Mouse (Mus musculus) intestine, embryonic 16.5 days (tissue): ENCODE results near the gene Olfr800. TPM values are rescaled to one million over a fixed set of nuclear protein-coding genes. Genes with fewer than 3 reads are reported as not detected.

Experiments
- ATAC-seq: fragments of 200-750 bp; cut with Nextera tagmentation; 2 replicates; pipeline ENCODE4 v1.8.0; 2017; ENCODE audit warnings: moderate TSS enrichment, moderate library complexity
- H3K27ac ChIP-seq: fragments of 300-500 bp; sonication (generic); 2 replicates; pipeline ENCODE4 v1.5.1; 2014; ENCODE audit warnings: mild to moderate bottlenecking, low read length
- H3K27me3 ChIP-seq: fragments of 300-500 bp; sonication (generic); replicated peaks from 2 replicates; pipeline ENCODE4 v1.6.1; 2014; ENCODE audit warnings: low read length, control low read depth, mixed read lengths; ENCODE audit not compliant: control insufficient read depth, insufficient read depth
- H3K36me3 ChIP-seq: fragments of 300-500 bp; sonication (generic); 2 replicates; pipeline ENCODE4 v1.6.1; 2014; ENCODE audit warnings: low read length, control low read depth; ENCODE audit not compliant: control insufficient read depth, insufficient read depth
- H3K4me1 ChIP-seq: fragments of 300-500 bp; sonication (generic); 2 replicates; pipeline ENCODE4 v1.6.1; 2014; ENCODE audit warnings: low read length, control low read depth, mixed read lengths; ENCODE audit not compliant: control insufficient read depth, insufficient read depth
- H3K4me2 ChIP-seq: fragments of 300-500 bp; sonication (generic); 2 replicates; pipeline ENCODE4 v1.6.1; 2014; ENCODE audit warnings: low read depth, low read length, control low read depth
- H3K4me3 ChIP-seq: fragments of 300-500 bp; sonication (generic); 2 replicates; pipeline ENCODE4 v1.5.1; 2014; ENCODE audit warnings: mild to moderate bottlenecking, low read length
- H3K9ac ChIP-seq: fragments of 300-500 bp; sonication (generic); 2 replicates; pipeline ENCODE4 v1.6.1; 2014; ENCODE audit warnings: low read depth, low read length
- H3K9me3 ChIP-seq: fragments of 300-500 bp; sonication (generic); 2 replicates; pipeline ENCODE4 v1.6.1; 2016; ENCODE audit warnings: low read length, control low read depth; ENCODE audit not compliant: control insufficient read depth
- WGBS: fragments of 180-500 bp; shearing (Covaris S2); extraction: QIAGEN DNeasy Blood & Tissue Kit; methylation state at CpG from one replicate; pipeline ENCODE4 v1.1.7; 2014; 5-methylcytosine and 5-hydroxymethylcytosine counted together
- polyA plus RNA-seq: library from polyadenylated mRNA; unstranded; fragments of >200 nt; fragmentation: Nextera tagmentation; extraction: Ambion mirVana; gene quantifications from 2 replicates; pipeline ENCODE4 v1.2.1, GENCODE M21; 2015

Olfr800 gene
- not detected in 2 replicates for polyA plus RNA-seq

- no peak within 1 kb of the TSS for H3K9ac ChIP-seq
- H3K27ac ChIP-seq: no peak within 1 kb of the TSS
- no peak within 1 kb of the TSS for H3K4me2 ChIP-seq
- H3K27me3 ChIP-seq: no peaks in the 10 kb centered on the region
- no peak for ATAC-seq
- no peaks in the 10 kb centered on the region for H3K36me3 ChIP-seq
- no peaks in the 10 kb centered on the region for H3K4me1 ChIP-seq
- H3K4me3 ChIP-seq: no peak within 1 kb of the TSS
- no peaks in the 10 kb centered on the region for H3K9me3 ChIP-seq
Observed at GRCm38 (mm10) chr10:129657394-129657793, at the start of gene Olfr800. TSS of gene Olfr800 (plus strand) at chr10:129657694.

- Histone ChIP-seq H3K4me1 (no peaks in the 10 kb centered on the region), H3K27me3 (no peaks in the 10 kb centered on the region)
- ATAC-seq: no peak
Observed at GRCm38 (mm10) chr10:129612470-129612869, 45.0 kb upstream of the Olfr800 start, which contains the start of gene Olfr796. TSS of gene Olfr796 (minus strand) at chr10:129612570.

DNA sequence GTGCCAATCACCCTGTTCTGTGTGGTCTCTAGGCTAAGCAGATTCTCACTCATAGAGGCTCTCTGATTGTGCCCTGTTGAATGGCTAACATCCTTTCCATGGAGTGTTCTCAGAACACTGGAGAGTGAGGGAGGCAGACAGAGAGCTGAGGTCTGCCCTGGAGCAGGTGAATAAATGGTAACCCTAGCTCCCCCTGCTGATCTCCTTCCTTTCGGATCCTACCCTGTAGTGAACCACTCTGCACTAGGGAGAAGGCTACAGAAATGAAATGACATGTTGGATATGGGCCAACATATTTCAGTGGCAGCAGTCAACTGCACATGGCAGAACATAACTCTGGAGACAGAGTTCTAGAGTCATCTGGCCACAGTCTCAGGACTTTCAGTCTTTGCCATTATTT is 35.8 kb upstream of the Olfr800 start:
- Histone ChIP-seq H3K4me3 (no peak overlapping the region), H3K27me3 (no peaks in the 10 kb centered on the region), H3K36me3 (no peaks in the 10 kb centered on the region), H3K4me1 (no peaks in the 10 kb centered on the region), H3K27ac (no peak overlapping the region), H3K4me2 (no peak overlapping the region), H3K9ac (no peak overlapping the region), H3K9me3 (no peaks in the 10 kb centered on the region)
- 24% methylated on average over 1 of the region's 1 CpGs for WGBS
- ATAC-seq: no peak

More at GRCm38 (mm10) chr10:129612470-129612869, 45.0 kb upstream of the Olfr800 start, which contains the start of gene Olfr796:
- Histone ChIP-seq H3K27ac (no peak within 1 kb of the TSS), H3K4me3 (no peak within 1 kb of the TSS), H3K9ac (no peak within 1 kb of the TSS), H3K4me2 (no peak within 1 kb of the TSS), H3K36me3 (no peaks in the 10 kb centered on the region), H3K9me3 (no peaks in the 10 kb centered on the region)
- 96% methylated on average over 1 of the region's 1 CpGs for WGBS

DNA sequence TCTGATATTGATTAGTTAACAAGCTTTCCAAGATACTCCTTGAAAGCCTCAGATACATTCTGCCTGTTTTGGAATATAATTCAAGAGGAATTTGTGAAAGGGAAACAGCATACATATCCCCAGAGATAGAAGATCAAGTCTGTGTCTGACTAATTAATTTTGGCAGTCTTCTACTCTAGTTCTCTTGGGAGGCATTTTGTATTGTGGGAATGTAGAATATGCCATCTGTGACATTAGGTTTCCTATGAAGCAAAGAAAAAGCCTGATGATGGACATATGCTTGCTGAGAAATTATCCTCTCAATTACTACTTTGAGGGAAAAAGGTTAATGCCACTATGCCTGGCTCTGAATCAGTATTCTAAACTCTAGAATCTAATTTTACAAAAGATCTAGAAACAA is 34.2 kb upstream of the Olfr800 start:
- Histone ChIP-seq H3K9ac (no peak overlapping the region), H3K27me3 (no peaks in the 10 kb centered on the region), H3K4me2 (no peak overlapping the region), H3K9me3 (no peaks in the 10 kb centered on the region), H3K36me3 (no peaks in the 10 kb centered on the region), H3K4me3 (no peak overlapping the region), H3K27ac (no peak overlapping the region), H3K4me1 (no peaks in the 10 kb centered on the region)
- no peak for ATAC-seq

DNA sequence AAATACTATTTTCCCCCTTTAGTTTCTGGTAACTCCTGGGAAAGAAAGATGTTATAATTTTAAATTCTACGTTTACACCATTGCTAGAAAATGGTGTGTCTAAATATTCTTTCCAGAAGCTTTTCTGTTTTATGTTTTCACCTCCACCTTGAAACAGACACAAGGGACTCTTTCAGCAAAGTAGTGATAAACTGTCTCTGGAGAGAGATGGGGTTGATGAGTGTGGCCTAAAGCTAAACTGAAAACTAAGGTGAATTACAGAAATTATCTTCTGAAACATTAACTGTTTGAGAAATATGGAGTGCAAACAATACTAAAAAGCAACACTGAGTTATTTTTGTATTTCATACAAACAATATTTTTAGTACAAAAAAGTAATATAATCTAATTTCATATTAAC is 29.7 kb upstream of the Olfr800 start, which contains the start of gene Olfr798:
Gene Olfr798, minus strand, starts transcription at position 101 of the 400 bp plus-strand sequence.
- WGBS: 84% methylated on average over 1 of the region's 1 CpGs
- no peak within 1 kb of the TSS for H3K27ac ChIP-seq
- H3K9ac ChIP-seq: no peak within 1 kb of the TSS
- H3K9me3 ChIP-seq: no peaks in the 10 kb centered on the region
- no peak for ATAC-seq
- no peaks in the 10 kb centered on the region for H3K27me3 ChIP-seq
- no peak within 1 kb of the TSS for H3K4me3 ChIP-seq
- no peak within 1 kb of the TSS for H3K4me2 ChIP-seq
- H3K4me1 ChIP-seq: no peaks in the 10 kb centered on the region
- no peaks in the 10 kb centered on the region for H3K36me3 ChIP-seq

DNA sequence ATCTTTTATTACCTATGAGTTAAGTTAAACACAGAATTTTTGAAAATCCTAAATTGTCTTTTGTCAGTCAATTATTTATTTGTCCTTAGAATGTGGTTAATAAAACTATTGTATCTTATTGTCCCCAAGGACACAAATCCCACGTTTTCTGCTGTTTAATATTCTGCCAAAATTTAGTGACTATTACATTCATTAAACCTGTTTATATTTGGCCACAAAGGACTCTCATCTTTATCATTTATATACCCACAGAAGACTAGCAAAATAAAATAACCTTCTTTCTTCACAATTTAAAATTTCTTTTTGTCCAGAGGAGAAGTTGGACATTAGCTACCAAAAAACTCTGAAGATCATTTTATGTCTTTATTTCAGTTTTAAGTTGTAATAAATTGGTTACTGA is 20.3 kb upstream of the Olfr800 start, which contains the start of gene Olfr799:
Gene Olfr799, plus strand, starts transcription at position 301 of the 400 bp plus-strand sequence.
- no peak within 1 kb of the TSS for H3K4me3 ChIP-seq
- WGBS: 24% methylated on average over 1 of the region's 1 CpGs
- H3K9ac ChIP-seq: no peak within 1 kb of the TSS

DNA sequence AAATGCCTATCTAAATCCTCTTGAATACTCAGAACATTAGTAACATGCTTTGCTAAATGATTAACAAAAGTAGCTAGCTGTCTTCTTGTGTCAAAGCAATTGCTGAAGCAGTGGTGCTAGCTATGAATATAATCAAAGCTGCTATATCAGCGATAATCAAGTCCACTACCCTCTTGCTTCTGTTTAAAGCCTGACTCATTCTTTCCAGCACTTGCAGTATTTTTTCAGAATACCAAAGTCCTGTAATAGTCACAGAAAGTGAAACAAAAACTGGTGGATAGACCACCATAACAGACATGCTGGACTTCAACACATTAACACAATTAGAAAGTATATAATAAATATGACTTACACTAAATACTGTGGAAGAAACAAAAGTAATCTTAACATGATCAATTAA is 5.7 kb upstream of the Olfr800 start:
- Histone ChIP-seq H3K4me2 (no peak overlapping the region), H3K27me3 (no peaks in the 10 kb centered on the region), H3K9me3 (no peaks in the 10 kb centered on the region), H3K4me1 (no peaks in the 10 kb centered on the region), H3K9ac (no peak overlapping the region), H3K36me3 (no peaks in the 10 kb centered on the region), H3K4me3 (no peak overlapping the region), H3K27ac (no peak overlapping the region)
- 77% methylated on average over 1 of the region's 1 CpGs for WGBS
- ATAC-seq: no peak

More for the DNA sequence above, 20.3 kb upstream of the Olfr800 start, which contains the start of gene Olfr799:
- no peaks in the 10 kb centered on the region for H3K36me3 ChIP-seq
- H3K4me2 ChIP-seq: no peak within 1 kb of the TSS
- H3K9me3 ChIP-seq: no peaks in the 10 kb centered on the region
- no peak within 1 kb of the TSS for H3K27ac ChIP-seq
- H3K4me1 ChIP-seq: no peaks in the 10 kb centered on the region
- no peak for ATAC-seq
- H3K27me3 ChIP-seq: no peaks in the 10 kb centered on the region

DNA sequence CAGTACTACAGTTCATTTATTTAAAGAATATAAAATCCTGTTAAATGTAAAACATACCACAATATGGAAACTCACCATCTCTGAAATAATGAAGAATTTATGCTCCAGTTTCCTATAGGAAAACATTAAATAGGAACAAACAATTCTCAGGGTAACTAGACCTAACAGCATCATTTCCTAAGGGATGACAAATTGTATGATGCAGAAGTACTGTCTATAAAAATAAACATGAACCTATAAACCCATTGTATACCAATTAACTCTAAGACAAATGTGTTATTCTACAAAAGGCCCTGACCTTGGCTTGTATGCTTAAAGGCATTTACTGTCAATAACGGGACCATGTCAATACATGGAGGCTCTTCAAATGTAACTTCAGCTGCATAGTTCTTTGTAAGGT is 16.3 kb downstream of the Olfr800 start, which contains the start of gene Olfr801:
Gene Olfr801, minus strand, starts transcription at position 101 of the 400 bp plus-strand sequence.
- no peaks in the 10 kb centered on the region for H3K4me1 ChIP-seq
- 52% methylated on average over 1 of the region's 1 CpGs for WGBS
- no peak for ATAC-seq
- H3K4me2 ChIP-seq: no peak within 1 kb of the TSS
- H3K4me3 ChIP-seq: no peak within 1 kb of the TSS
- no peak within 1 kb of the TSS for H3K9ac ChIP-seq
- no peaks in the 10 kb centered on the region for H3K36me3 ChIP-seq
- no peaks in the 10 kb centered on the region for H3K9me3 ChIP-seq
- no peaks in the 10 kb centered on the region for H3K27me3 ChIP-seq
- H3K27ac ChIP-seq: no peak within 1 kb of the TSS

DNA sequence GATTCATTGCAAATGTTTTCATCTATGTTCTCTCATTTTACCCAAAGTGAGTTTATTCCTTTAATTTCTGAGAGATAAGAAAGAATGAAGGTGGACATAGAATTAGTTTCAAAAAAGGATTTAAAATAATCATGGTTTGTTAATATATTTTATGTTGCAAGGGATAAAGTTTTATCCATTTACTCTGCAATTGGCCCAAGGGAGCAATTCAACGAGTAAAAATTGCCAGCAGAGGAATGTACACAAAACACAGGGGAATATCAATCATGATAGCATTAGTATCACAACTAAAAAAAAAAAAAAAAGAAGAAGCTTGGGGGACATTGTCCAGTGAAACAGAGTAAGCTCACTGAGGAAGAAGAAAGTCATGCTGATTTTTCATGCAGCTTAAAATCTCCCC is 30.6 kb downstream of the Olfr800 start, which contains the start of gene Olfr802:
Gene Olfr802, minus strand, starts transcription at position 101 of the 400 bp plus-strand sequence.
- Histone ChIP-seq H3K4me3 (no peak within 1 kb of the TSS), H3K36me3 (no peaks in the 10 kb centered on the region), H3K4me2 (no peak within 1 kb of the TSS), H3K9ac (no peak within 1 kb of the TSS), H3K27me3 (no peaks in the 10 kb centered on the region), H3K9me3 (no peaks in the 10 kb centered on the region), H3K27ac (no peak within 1 kb of the TSS), H3K4me1 (no peaks in the 10 kb centered on the region)
- no peak for ATAC-seq
- WGBS: 43% methylated on average over 1 of the region's 1 CpGs

- no peaks in the 10 kb centered on the region for H3K27me3 ChIP-seq
- no peak within 1 kb of the TSS for H3K4me2 ChIP-seq
- no peaks in the 10 kb centered on the region for H3K4me1 ChIP-seq
- H3K36me3 ChIP-seq: no peaks in the 10 kb centered on the region
- WGBS: 74% methylated on average over 2 of the region's 2 CpGs
- no peak for ATAC-seq
- no peaks in the 10 kb centered on the region for H3K9me3 ChIP-seq
- H3K27ac ChIP-seq: no peak within 1 kb of the TSS
- no peak within 1 kb of the TSS for H3K4me3 ChIP-seq
- H3K9ac ChIP-seq: no peak within 1 kb of the TSS
Observed at GRCm38 (mm10) chr10:129694186-129694585, 36.7 kb downstream of the Olfr800 start, which contains the start of gene Olfr803. TSS of gene Olfr803 (minus strand) at chr10:129694286.
